Mouse (Mus musculus): ENCODE measurements around the gene Usp30.
A peak's percentile ranks its signal among the peaks of the same experiment; 100 is the strongest.

Usp30 gene

DNA sequence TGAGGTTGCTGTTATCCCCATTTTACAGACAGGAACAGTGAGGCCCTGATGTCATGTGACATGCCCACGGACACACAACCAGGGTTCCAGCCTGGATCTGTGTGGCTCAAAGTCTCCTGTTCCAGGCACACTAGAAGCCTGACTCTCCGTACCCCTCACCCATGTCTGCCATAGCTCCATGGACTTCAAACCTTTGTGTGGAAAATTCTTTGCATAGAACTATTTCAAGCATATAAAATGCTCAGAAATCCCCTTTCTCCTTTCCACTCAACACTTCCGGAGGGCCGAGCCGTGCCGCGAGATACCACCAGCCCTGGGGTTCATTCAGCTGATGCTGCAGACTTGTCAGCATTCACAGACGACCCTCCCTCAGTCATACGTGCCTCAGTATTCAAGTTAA, 2.3 kb downstream of the Usp30 start:
- DNase-seq = no peak

DNA sequence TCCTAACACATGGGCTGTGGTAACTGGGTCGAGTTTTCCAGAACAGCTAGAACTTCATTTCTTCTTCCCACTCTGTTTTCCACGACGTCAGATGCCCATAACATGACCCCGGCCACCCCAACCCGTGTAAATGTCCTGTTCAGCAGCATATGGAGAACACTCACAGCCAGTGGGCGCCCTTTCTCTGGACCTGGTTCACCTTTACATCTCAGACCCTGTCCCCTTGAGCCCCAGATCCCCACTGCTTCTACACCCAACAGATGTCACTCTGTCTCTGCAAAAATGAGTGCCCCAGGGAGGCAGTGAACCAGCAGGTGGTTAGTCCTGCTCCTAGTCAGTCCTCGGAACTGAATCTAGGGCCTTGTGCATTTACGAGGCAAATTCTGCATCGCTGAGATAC, 2.7 kb downstream of the Usp30 start:
- DNase-seq = no peak

DNA sequence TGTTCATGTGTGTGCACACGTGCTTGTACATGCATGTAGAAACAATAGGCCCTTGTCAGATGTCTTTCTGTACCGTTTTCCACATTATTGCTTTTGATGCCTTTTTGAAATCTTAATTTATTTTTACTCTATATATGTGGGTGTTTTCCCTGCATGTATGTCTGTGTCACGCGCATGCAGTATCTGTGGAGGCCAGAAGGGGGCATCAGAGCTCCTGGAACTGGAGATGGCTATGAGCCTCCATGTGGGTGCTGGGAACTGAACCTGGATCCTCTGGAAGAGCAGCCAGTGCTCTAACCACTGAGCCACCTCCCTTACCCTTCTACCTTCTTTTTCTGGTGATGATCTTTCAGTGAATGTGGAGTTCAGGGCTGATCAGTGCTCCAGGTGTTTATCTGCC, 5.6 kb downstream of the Usp30 start:
- no peak for DNase-seq

- DNase-seq = no peak
Measured at GRCm38 (mm10) chr5:114072262-114072661, 7.0 kb downstream of the Usp30 start.

GRCm38 (mm10) chr5:114077009-114077408, 11.7 kb downstream of the Usp30 start:
- no peak for DNase-seq

DNA sequence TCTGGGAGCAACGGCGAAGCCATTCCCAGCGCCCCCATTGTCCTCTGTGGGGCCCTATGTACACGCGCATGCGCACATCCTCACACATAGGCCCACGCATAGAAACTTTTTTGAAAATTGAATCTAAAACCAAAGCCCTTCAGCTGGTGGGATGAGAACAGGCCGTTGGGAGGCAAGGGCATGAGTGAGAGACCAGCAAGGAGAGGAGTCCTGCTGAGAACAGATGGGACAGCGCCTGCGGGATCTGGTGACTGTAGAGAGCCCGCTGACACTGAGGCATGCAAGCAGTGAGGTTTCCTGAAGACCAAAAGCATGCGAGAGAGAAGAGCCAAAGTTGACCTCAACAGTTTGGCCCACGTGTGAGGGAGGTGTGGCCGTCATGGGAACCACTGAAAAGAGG, 20.2 kb downstream of the Usp30 start:
- no peak for DNase-seq

GRCm38 (mm10) chr5:114087875-114088480, 22.7 kb downstream of the Usp30 start:
- DNase-seq = peak; percentile 30

GRCm38 (mm10) chr5:114090421-114091013, 25.3 kb downstream of the Usp30 start:
- DNase-seq = no peak

DNA sequence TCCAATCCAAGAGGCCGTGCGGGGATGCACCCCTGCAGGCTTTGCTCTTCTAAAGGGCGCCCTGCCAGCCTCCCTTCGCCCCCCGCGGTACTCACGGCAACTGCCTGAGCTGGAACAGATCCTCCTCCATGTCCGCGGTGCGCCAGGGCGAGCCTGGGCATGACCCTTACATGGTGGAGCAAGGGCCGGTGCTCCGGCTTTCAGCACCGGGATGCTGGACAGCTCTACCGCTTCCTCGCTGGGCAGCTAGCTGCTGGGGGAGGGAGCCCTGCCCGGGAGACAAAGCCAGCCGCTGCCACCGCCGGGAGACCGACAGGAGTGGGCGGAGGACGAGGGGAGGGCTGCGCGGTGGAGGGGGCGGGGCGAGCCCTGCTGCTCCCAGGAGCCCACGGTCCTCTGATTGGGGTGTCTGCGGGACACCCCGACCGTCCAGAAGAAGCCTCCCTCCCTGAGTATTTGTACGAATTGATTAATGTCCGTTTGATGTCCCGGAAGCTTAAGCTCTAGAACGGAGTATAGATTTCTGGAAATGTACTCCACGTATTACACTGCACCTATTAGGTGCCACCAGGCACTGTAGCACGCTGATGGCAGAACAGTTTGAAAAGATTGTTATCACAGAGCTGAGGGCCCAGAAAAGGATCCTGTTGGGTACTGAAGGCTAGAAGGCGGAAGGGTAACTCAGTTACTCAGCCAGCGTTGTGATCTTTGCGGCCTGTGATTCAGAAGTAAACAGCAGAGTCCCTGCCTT, 26.0 kb downstream of the Usp30 start, which contains the start of gene Svop:
Gene Svop (minus strand): TSS at position 514 of the 751 bp plus-strand sequence.
- DNase-seq = peak; percentile 83

GRCm38 (mm10) chr5:114099709-114100389, 34.6 kb downstream of the Usp30 start:
- peak; percentile 95 for DNase-seq

DNA sequence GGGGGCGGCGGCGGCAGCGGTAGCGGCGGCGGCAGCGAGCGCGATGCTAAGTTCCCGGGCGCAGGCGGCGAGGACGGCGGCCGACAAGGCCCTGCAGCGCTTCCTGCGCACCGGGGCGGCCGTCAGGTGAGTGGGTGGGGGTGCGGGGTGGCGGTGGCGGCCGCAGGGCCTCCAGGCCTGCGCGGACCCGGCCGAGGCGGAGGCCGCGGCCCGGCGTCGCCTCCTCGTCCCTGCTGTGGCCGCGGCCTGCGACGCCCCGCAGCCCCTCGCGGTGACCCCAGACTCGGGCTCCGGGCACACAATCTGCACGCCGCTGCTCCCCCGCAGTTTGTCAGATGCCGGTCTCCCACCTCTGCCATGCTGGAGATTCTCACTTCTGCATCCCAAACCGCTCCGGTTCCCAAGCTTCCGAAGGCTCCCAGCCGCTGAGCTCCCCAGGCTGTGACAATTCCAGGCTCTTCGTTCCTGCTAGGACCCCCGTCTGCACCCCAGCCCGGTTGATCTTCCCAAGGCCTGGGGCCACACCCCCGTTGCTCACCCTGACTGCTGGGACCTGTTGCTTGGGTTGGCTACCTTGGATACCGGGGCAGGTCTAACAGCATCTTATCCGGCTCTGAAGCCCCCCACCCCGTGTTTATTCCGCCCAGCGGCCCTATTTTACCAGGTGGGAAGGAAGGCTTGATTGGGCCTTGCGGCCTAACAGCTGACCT, 35.3 kb downstream of the Usp30 start:
- DNase-seq = no peak

- DNase-seq = no peak
Measured at GRCm38 (mm10) chr5:114101873-114102272, 36.6 kb downstream of the Usp30 start.

DNA sequence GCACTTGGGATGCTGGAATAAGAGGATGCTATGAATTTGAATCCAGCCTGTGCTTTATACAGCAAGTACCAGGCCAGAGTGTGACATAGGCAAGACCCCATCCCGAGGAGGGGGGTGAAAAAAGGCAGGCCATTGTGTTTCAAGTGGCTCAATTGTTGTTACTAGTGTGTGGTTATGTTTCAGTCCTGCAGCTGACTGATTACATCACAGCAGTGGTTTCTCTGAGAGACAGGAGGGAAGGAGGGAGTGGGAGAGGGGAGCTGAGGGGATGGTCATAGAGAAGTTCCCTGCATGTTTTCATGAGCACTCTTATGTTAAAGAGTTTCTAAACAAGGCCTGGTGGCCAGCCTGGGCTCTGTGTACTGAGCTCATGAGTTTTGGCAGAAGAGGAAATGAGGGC, 37.5 kb downstream of the Usp30 start:
- no peak for DNase-seq

DNA sequence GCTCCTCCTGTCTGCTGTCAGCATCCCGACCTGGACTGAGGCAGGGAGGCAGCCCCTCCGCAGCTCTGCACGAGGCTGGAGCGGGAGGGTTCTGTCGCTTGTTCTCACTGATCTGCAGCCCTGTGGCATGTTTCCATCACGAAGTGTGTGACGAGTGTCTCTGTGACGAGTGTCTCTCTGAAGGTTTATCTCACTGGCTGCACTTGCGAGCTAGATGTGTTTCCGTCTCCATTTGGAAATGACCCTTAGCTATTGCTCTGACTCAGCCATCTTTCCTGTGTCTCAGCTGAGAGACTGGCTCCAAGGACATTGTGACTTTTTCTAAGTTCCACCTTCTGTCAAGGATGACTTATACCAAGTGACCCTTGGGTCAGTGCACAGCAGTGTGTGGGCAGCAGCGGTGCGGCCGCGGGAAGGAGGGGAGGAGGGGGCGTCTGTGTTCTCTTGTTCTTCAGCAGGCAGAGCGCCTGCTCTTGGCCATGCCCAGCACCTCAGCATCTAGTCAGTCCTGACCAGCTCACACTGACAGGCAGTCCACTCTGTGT, 41.2 kb downstream of the Usp30 start:
- DNase-seq = no peak

- no peak for DNase-seq
Measured at GRCm38 (mm10) chr5:114113334-114113733, 48.1 kb downstream of the Usp30 start.

DNA sequence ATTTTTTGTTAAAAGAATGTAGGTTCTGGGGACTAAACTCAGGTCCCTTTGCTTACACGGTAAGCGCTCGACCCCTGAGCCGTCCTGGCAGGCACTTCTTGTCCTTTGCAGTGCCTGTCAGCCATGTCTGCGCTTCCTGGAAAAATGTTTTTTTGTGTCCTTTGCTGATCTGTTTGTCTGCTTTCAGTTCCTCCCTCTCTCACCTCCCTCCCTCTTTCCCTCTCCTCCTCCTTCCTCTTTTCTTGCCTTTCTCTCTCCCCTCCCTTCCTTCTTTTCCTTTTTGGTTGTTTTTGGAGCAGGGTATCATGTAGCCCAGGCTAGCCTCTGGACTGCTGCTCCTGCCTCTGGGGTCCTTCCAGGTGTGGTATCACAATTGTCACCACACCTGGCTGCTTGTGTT, 49.8 kb downstream of the Usp30 start:
- DNase-seq = no peak

- no peak for DNase-seq
Measured at GRCm38 (mm10) chr5:114116586-114116985, 51.3 kb downstream of the Usp30 start.

DNA sequence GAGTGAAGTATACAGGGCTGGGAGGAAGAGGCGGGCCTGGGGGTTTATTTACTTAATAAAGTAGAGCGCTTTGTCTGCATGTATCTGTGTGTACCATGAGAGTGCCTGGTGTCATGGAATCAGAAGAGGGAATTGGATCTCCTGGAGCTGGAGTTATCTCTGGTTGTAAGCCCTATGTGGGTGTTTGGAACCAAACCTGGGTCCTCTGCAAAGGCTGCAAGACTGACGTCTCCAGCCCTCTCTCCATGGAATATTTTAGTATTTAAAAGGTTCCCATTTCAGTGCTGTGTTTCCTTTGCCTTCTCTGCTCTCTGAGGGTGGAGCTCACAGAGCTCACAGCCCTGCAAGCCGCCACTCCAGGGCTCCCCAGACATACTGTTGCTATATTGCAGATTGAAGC, 54.5 kb downstream of the Usp30 start:
- DNase-seq = no peak

DNA sequence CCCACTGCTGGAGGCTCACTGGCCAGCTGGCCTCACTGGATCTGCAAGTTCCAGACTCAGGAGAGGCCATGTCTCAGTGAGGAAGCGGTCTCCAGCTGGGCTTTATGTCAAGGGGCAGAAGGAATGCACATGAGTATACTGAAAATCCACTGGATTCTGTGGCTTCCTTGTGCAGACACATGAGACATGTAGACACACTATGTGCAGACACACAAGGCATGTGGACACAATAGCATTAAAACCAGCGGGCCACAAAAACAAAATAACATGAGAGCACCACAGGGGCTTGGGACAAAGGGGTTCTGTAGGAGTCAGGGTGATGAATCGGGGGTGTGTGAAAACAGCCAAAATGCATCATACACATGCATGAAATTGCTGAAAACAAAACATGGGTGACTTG, 60.7 kb downstream of the Usp30 start:
- no peak for DNase-seq

GRCm38 (mm10) chr5:114126499-114127244, 61.4 kb downstream of the Usp30 start:
- DNase-seq = no peak

DNA sequence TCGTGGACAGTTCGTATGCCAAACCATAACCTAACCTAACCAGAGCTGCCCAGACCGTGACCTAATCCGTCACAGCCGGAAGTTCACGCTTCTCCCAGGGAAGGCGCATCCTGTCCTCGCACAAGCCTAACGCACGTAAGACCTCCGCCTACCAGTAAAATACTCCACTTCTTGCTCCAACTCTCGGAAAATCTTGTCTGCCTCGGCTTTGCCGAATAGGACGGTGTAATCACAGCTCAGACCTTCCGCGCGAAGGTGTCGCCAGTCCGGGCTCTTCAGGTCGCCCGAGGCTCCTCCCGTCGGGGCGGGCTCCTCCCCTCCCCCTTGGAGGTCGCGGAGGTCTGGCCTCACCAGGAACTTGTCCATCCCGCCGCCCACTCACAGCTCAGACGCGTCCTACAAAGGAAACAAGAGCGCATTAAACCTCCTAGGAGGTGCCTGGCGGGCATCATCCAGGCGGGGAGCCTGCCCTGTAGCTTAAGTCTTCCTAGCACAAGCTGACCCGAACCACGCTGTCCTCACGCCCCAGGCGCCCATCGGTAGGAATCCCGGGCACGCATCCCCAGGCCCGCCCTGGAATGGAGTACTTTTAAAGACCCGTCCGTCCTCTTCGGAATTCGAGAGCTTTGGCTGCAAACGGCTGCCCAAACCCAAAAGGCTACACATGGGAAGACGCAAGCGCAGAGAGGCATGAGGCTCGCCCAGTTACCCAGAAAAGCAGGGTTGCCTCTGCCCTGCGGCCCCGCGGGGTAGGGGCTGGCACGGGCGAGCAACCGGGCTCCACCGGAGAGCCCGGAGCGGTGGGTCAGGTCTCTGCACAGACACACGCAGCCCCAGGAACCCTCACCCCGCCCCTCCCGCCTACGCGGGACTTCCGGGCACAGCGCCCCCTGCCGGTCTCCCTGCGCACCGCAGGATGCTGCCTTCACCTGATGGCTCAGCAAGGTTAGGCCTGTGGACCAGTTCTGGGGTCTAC, 62.4 kb downstream of the Usp30 start, which contains the start of gene Alkbh2:
Gene Alkbh2 (minus strand): TSS at position 845 of the 976 bp plus-strand sequence.
- DNase-seq = peak; percentile 78
